Mouse (Mus musculus) heart, postnatal 14 days (tissue): ENCODE measurements around the gene Rnf39. TPM values are rescaled to one million over a fixed set of nuclear protein-coding genes. Genes with fewer than 3 reads are reported as not detected.
"Not testable (repeated sequence)": the region's sequence is repeated elsewhere in the genome, so short reads cannot be mapped to it uniquely, and the experiment has no call there.

Experiments used
- DNase-seq, 2 experiments: peaks; one replicate each; pipeline ENCODE4 v3.0.0; 2021 to 2022
- intact Hi-C: fragments of 180-260 bp; cut with DNase I; formaldehyde crosslinking; loops from one replicate; pipeline ENCODE4 v1.15.1; 2025
- total RNA-seq, 2 experiments: library from RNA; stranded (reverse); gene quantifications; 2 replicates each; pipeline ENCODE4 v1.2.3; 2021

Gene Rnf39
- total RNA-seq, 2 experiments from 2014 or later: 0.49 to 0.57 TPM

DNA sequence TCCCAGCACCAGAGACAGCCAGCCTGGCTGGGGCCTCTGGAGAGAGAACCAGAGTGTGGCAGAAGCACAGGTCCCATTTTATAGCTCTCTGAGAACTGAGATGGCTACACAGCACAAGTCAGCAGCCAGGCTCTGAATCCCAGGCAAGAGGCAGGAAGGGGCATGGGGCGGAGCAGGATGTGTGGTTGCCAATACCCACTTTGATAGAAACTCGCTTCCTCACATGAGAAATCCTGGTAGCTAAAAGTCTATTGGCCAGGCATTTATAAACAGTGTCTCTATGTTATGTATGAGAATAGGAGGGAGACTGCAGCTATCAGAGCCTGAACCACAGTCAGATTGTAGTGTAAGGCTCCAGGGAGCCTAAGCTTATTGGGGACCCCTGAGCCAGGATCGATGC lies 30.1 kb downstream of the Rnf39 start:
- intact Hi-C loops: no loop called here
- DNase-seq: no peak

DNA sequence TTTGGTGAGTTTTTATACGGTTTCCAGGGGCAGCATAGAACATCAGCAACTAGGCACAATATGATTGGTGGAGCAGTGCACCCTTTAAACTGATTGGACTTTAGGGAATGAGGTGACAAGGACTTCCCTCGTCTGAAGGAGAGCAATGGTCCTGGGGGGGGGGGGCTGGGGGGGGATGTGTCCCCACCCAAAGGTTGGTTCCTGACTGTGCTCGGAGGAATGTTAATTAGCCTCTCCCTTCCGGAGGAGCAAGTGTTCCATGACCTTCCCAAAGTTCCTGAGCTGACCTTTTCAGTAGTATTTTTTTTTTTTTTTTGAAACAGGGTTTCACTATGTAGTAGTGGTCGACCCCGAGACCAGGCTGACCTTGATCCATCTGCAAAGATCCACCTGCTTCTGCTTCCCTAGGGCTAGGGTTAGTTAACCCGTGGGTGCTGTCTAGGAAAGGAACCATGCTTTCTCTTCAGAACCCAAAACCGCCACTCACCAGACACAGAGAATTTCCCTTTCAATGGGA lies 30.6 kb downstream of the Rnf39 start:
- intact Hi-C loops: no loop called here

DNA sequence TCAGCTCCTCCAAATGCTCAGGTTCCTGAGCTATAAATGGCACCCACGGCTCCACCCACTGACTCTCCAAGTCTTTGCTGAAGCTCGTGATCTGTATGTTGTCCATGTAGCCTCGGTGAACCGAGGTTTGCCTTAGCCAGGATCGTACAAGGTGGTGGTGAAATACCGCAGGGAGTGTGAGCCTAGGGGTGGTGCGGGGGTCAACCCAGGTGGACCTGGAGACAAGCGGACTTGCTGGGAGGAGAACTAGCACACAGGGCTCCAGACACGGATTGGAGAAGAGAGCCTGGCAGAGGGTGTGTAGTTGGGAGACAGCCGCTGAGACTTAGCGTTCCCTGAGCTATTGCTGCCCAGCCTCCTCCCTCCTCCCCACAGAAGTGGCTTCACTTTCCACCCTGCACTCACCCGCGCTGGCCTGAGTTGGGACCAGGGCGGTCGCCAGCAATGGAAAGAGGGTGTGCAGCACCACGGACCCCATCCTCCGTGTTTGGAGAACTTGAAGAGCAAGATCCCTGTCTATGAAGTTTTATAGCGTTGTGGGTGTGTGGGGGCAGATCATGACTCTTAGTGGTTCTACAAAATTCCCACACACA lies 38.6 kb downstream of the Rnf39 start, which contains the start of gene 2410137M14Rik:
Gene 2410137M14Rik (minus strand): TSS at position 17 of the 593 bp plus-strand sequence.
- intact Hi-C loops: no loop called here
- DNase-seq: peak in 1 of 2 experiments; percentile 5

More for the DNA sequence above, 30.6 kb downstream of the Rnf39 start:
- DNase-seq: no peak

DNA sequence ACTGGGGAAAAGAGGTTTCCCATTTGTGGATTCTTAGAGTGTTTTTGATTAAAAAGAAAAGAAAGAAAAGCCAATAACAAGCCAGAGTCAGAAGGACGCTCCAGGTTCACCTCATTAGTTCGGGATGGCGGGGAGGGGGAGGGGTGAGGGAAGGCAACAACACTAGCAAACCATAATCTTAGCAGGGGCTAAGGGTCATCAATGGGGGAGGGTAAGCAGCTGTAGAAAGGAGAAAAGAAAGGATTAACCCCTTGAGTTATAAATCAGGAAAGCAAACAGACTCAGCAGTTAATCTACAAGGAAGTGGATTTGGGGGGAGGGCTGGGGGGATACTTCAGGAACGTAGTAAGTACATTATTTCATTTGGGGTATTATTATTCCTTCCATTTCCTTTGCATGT lies 39.1 kb downstream of the Rnf39 start:
- intact Hi-C loops: no loop called here
- DNase-seq: no peak

DNA sequence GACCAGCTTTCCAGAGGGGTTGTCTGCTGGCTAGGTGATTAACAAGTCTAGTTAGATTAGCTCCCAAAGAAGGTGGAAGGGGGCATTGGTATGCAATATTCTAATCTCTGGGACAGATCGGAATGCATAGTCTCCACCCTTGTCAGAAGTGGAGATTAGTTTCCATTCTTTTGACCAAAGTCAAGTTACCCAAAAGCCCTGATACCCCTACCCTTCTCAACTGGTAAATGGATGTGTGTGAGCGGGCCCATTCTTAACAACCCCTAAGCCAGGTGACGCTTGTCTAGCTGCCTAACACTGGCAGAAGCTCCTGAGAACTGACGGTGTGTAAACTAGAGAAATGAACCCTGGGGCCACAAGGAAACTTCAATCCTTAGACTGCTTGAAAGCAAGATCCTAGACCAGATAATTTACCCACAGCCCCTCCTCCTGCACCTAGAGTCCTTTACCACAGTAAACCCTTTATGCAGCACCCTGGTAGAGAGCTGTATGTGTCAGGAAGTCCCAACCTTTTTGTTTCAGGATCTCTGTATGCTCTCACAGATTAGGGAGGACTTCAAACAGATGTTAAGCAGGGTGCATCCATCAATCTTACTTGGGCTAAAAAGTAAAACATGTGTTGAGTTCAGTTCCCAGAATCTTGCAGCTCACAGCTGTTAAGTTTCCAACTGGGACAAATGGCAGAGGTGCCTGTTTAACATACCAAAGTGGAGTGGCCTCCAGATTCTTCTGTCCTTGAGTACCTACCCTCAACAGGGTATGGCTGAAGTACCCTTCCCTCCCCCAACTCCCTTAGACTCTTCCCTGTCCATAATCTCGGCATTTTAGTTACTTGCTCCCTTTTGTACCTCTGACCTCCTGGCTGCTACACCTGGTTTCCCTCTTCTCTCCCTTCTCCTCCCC lies 39.8 kb downstream of the Rnf39 start:
- no peak for DNase-seq
- intact Hi-C loops: no loop called here

DNA sequence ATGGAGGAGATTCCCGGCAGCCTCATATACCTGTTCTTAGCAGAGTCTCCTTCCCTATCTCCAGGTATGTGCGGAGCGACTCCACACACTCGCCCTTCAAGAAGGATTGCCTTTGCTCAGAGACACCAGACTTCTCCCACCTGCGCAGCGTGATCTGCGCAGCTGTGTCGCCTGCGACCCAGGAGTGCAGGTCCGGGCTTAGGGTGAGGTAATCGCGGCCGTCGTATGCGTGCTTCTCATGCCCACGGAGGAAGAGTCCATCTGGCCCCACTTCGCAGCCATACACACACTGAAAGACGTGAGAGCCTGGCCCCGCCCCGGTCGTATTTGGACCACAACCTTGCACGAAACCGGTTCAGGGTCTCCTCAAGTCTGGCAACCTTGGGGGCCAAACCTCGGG lies 45.8 kb downstream of the Rnf39 start:
- intact Hi-C loops: no loop called here
- DNase-seq: no peak

DNA sequence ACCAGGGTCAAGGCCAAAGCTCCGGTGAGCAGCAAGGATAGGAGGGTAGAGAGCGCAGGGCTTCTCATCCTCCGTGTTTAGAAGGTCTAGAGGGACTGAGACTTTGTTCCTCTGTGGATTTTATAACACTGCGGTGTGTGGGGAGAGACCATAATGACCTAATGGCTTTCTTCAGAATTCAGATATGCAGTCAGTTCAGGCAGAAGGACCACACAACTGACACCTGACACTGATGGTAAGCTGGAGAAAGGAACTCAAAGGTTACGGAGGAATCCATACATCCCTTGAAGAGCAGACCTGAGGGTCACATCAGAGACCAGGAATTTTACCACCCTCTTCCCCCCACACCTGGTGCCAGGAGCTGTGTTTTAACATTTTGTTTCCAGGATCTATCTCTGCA lies 46.7 kb downstream of the Rnf39 start, which contains the start of gene H2-M5:
Gene H2-M5 (minus strand): TSS at position 101 of the 400 bp plus-strand sequence.
- no peak for DNase-seq
- intact Hi-C loops: no loop called here

DNA sequence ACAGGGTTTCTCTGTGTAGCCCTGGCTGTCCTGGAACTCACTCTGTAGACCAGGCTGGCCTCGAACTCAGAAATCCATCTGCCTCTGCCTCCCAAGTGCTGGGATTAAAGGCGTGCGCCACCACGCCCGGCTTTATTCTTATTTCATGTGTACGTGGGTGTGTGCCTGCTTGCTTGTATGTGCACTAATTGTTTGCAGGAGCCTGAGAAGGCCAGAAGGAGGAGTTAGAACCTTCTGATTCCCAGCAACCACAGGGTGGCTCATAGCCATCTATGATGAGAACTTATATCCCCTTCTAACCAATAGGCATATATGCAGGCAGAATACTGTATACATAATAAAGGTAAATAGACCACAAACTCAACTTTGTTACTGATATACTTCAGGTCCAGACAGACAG lies 47.9 kb downstream of the Rnf39 start:
- DNase-seq, intact Hi-C loops: not testable (repeated sequence)

DNA sequence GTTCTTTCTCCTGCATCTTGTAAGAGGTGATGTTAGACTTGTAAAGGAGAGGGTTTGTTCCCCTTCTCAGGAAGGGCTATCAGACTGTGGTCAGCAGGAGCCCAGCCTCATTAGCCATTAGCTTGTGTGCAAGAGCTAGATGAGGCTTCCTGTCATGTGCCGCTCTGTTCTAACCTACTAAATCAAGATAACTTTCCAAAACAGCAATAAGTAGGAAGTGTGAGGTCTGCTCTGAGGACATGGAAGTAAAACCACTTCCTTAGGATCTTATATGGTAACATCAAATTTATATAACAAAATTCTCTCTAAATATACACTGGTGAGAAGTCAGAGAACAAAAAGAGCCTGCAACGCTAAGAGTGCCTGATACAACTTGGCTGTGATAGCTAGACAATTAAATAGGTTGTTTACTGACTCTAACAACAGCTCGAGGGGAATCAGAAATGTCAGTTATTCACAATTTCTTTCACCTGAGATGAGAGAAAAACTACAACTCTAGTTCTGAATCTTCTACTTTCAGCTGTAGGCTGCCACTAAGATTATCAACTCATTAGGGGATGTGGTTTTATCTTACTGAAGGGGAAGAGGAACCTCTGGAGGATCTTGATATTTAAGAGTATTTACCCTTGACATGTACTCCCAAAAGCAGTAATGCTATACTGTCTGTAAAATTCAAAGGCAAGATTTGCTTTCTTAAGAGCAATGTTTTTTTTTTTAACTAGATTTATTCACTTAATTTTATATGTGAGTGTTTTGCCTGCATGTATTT lies 49.8 kb downstream of the Rnf39 start:
- no peak for DNase-seq
- intact Hi-C loops: no loop called here

DNA sequence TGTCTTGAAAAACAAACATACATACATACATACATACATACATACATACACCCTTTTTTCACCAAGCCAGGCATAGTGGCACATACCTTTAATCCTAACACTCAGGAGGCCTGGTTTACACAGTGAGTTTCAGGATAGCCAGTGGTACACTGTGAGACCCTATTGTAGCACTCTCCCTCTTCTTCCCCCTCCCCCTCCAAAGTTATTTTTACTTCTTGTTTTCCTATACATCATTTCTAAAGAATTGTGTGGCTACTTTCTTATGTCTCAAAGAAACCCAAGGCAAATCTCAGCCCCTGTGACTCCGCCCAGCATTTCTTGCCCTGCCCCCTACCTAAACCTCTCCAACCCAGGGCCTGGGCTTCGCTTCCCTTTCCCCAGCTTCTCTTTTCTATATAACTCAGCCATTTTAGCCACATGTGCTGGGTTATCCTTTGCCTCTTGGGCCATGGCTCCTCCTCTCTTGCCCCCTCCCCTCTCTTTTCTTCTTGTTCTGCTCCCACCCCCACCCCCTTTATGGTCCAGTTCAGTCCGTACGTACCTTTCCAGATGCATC lies 51.1 kb downstream of the Rnf39 start:
- intact Hi-C loops: no loop called here
- no peak for DNase-seq

DNA sequence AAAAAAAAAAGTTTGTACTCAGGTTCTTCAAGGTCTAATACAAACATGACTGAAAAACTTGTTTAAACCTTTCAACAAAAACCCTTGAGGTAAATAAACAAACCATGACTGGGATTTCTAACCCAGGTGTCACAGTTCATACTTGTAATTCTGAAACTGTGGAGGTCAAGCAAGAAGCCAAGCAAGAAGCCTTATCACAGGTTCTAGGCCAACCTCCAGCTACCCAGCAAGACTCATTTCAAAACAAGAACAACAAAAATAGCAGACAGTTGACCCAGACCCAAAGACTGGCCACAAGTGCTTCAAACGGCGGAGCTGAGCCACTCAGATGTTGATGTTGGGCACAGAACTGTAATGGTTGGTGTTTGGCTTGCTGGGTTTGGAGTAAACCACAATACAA lies 51.8 kb downstream of the Rnf39 start:
- intact Hi-C loops: no loop called here
- DNase-seq: no peak

DNA sequence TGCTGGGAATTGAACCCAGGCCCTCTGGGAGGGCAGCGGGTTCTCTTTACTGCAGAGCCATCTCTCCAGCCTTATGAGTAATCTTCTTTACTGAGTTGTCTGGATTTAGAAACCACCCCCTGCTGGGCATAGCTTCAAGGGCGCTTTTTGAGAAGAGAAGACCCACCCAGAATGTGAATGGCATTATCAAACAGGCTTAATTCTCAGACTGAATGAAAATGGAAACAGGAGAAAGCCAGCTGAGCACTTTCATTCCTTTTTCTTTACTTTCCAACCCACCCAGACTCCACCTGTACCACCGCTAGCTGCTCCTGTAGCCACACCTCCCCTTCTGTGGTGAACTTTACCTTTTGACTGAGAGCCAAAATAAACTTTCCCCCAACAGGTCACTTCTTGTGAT lies 52.7 kb downstream of the Rnf39 start:
- intact Hi-C loops: loop anchor here (5.0 kb wide), 1 partner anchor 52 kb away; the partner anchor contains the start of gene Gabbr1
- no peak for DNase-seq

DNA sequence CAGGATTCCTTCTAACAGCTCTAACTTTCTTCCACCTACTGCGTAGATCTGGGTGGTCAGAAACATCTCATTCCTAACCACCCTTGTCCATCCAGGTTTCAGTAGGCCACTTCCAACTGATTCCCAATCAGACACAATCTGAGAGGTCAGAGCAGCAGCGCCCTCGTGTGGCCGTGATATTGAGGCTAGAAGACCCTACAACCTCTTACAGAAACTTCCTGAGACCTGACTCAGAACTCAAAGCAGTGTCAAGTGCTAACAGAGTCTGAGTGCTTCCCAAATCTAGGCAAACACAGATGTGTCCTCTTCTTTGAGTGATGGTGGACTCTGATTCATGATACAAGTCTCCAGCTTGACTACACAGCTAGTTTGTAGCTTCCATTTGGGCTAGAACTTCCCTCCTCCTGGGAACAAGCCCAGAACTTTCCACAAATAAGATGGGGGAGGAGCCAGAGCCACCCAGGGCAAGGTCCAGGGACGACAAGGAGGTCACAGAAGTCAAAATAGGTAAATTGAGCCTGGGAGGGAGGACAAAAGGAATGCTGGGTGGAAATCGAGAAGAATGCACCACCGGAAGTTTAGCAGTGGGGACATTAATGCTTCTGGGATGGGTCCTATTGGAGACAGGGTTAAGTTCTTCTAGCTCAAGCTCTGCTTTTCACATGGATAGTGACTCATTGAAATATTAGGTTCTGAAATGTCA lies 54.5 kb downstream of the Rnf39 start:
- intact Hi-C loops: loop anchor here (5.0 kb wide), 1 partner anchor 50 kb away; the partner anchor contains the start of gene Gabbr1
- DNase-seq: peak; percentile 78 to 85

Other genes starting within 250 kb of the Rnf39 start
- not detected for gene H2-M10.5, start 170.0 kb upstream of the Rnf39 start, total RNA-seq
- not detected for gene H2-M10.6, start 130.7 kb upstream of the Rnf39 start, total RNA-seq
- 10 to 100 TPM; 20.6 to 23.4 TPM for gene Trim26, start 105.8 kb upstream of the Rnf39 start, total RNA-seq
- gene Trim15, start 75.7 kb upstream of the Rnf39 start, total RNA-seq: not detected
- gene Trim10, start 73.3 kb upstream of the Rnf39 start, total RNA-seq: 1 to 10 TPM; 2.0 to 2.5 TPM
- not detected for gene Trim40, start 52.8 kb upstream of the Rnf39 start, total RNA-seq
- not detected for gene Trim31, start 44.8 kb upstream of the Rnf39 start, total RNA-seq
- 10 to 100 TPM; 62.2 to 68.6 TPM for gene Ppp1r11, start 8.8 kb downstream of the Rnf39 start, total RNA-seq
- 10 to 100 TPM; 21.4 to 26.9 TPM for gene Znrd1, start 15.6 kb downstream of the Rnf39 start, total RNA-seq
- gene Znrd1as, start 15.7 kb downstream of the Rnf39 start, total RNA-seq: 1 to 10 TPM; 8.5 to 9.9 TPM
- gene 2410137M14Rik, start 38.3 kb downstream of the Rnf39 start, total RNA-seq: not detected
- under 1 TPM; 0.15 to 0.31 TPM for gene H2-M5, start 46.6 kb downstream of the Rnf39 start, total RNA-seq
- gene Zfp57, start 58.2 kb downstream of the Rnf39 start, total RNA-seq: 1 to 10 TPM; 3.7 to 4.6 TPM
- gene Mog, start 80.5 kb downstream of the Rnf39 start, total RNA-seq: not detected
- gene Gabbr1, start 103.0 kb downstream of the Rnf39 start, total RNA-seq: 10 to 100 TPM; 16.9 TPM
- gene Olfr90, start 145.6 kb downstream of the Rnf39 start, total RNA-seq: not detected
- not detected for gene Olfr91, start 155.4 kb downstream of the Rnf39 start, total RNA-seq
- not detected for gene Olfr92, start 177.2 kb downstream of the Rnf39 start, total RNA-seq
- gene Olfr93, start 218.6 kb downstream of the Rnf39 start, total RNA-seq: not detected